Mouse (Mus musculus) adipocyte (in vitro differentiated cells): Measurements from ENCODE around the gene Rps6ka3.

ENCODE experiments used
- DNase-seq: peaks from one replicate; pipeline ENCODE4 v3.0.0-alpha.2; 2016; ENCODE audit warnings: low spot score

The Rps6ka3 gene

GRCm38 (mm10) chrX:159321342-159321741 lies 111.2 kb downstream of the Rps6ka3 start:
- DNase-seq = peak; percentile 65

- peak; percentile 52 for DNase-seq
Observed at GRCm38 (mm10) chrX:159364506-159364905, 154.4 kb downstream of the Rps6ka3 start.

- DNase-seq = peak; percentile 78
Observed at GRCm38 (mm10) chrX:159371831-159372752, 162.0 kb downstream of the Rps6ka3 start, which contains the start of gene Eif1ax. Gene Eif1ax, plus strand, starts transcription at chrX:159372178.

GRCm38 (mm10) chrX:159372753-159373144 lies 162.6 kb downstream of the Rps6ka3 start:
- no peak for DNase-seq

- DNase-seq = peak; percentile 18
Observed at GRCm38 (mm10) chrX:159387105-159387504, 177.0 kb downstream of the Rps6ka3 start.

GRCm38 (mm10) chrX:159388953-159389352 lies 178.8 kb downstream of the Rps6ka3 start:
- DNase-seq = peak; percentile 68

GRCm38 (mm10) chrX:159390347-159390962 lies 180.3 kb downstream of the Rps6ka3 start:
- DNase-seq = no peak

GRCm38 (mm10) chrX:159391239-159391638 lies 181.1 kb downstream of the Rps6ka3 start:
- no peak for DNase-seq

- DNase-seq = peak; percentile 61
Observed at GRCm38 (mm10) chrX:159409253-159409652, 199.1 kb downstream of the Rps6ka3 start.

GRCm38 (mm10) chrX:159414130-159414828 lies 204.2 kb downstream of the Rps6ka3 start, which contains the start of gene Map7d2:
Gene Map7d2, plus strand, starts transcription at chrX:159414572.
- no peak for DNase-seq

GRCm38 (mm10) chrX:159414829-159415673 lies 204.9 kb downstream of the Rps6ka3 start:
- no peak for DNase-seq
